Mouse (Mus musculus): Measurements from ENCODE around the gene Slc4a4. TPM values are rescaled to one million over a fixed set of nuclear protein-coding genes. Genes with fewer than 3 reads are reported as not detected.
"Not testable (repeated sequence)": the region's sequence is repeated elsewhere in the genome, so short reads cannot be mapped to it uniquely, and the experiment has no call there.

Slc4a4 gene
- polyA plus RNA-seq, 1 experiment from 2014 or later, result 26.1 TPM

DNA sequence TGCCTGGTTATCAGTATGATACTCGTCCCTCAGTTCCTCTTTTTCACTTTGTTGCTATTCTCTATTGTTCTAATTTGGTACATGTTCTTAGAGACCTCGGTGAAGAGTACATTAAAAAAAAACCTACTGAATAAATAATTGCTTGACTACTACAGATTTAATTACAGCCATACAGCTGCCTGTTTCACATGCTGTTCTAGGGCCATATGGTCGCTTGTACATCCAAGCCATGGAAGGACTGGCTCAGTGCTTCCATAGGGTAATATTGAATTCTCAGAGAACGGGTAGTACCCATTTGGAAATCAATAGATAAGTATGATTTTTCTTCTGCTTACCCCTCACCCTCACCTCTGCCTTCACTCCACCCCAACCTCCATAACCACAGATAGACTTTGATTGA, 215.9 kb downstream of the Slc4a4 start:
- Histone ChIP-seq H3K9ac (ENCODE audit: low read depth, low read length) (no peak overlapping the region), H3K4me3 (replicated peaks; ENCODE audit: low read depth, low read length) (no peak overlapping the region), H3K27me3 (ENCODE audit: insufficient read depth, low read length) (no peaks in the 10 kb centered on the region), H3K4me1 (replicated peaks; ENCODE audit: insufficient read depth, low read length) (no peaks in the 10 kb centered on the region), H3K9me3 (replicated peaks; ENCODE audit: low read length) (no peaks in the 10 kb centered on the region), H3K36me3 (ENCODE audit: insufficient read depth, low read length) (no peaks in the 10 kb centered on the region), H3K4me2 (ENCODE audit: low read length) (no peak overlapping the region), H3K27ac (no peak overlapping the region)
- ATAC-seq (replicated peaks; ENCODE audit: low FRiP score, low read depth) (no peak), DNase-seq (ENCODE audit: low spot score) (no peak)
- 75% methylated on average over 4 of the region's 4 CpGs for WGBS
- TF ChIP-seq CTCF (IDR thresholded peaks at IDR 0.05; ENCODE audit: low read depth), result no peak

- no peak for TF ChIP-seq CTCF (IDR thresholded peaks at IDR 0.05; ENCODE audit: low read depth)
- H3K9ac ChIP-seq (ENCODE audit: low read depth, low read length), result no peak overlapping the region
- ATAC-seq (replicated peaks; ENCODE audit: low FRiP score, low read depth), result no peak
Observed at GRCm38 (mm10) chr5:89105346-89105745, 218.7 kb downstream of the Slc4a4 start.

DNA sequence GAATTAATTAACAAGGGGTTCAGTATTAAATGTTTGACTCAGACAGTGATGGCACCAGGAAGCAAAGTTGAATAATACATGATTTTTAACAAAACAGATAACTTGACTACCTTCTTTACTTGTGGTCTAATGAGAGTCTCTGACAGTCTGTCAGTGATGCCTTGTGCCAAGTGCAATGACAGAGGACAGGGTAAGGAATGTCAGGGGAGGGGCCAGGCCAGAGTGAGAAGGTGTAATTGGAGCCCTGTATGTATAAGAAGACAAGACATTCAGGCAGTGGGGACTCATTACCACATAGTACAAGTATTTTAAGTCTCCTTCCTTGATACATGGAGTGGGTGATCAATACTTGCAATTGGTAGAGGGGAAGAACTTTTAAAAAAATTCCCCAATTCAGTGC, 219.6 kb downstream of the Slc4a4 start:
- no peak for TF ChIP-seq CTCF (IDR thresholded peaks at IDR 0.05; ENCODE audit: low read depth)
- Histone ChIP-seq H3K4me3 (replicated peaks; ENCODE audit: low read depth, low read length) (no peak overlapping the region), H3K27me3 (ENCODE audit: insufficient read depth, low read length) (no peaks in the 10 kb centered on the region), H3K27ac (no peak overlapping the region), H3K4me2 (ENCODE audit: low read length) (no peak overlapping the region), H3K9me3 (replicated peaks; ENCODE audit: low read length) (no peaks in the 10 kb centered on the region), H3K4me1 (replicated peaks; ENCODE audit: insufficient read depth, low read length) (no peaks in the 10 kb centered on the region), H3K36me3 (ENCODE audit: insufficient read depth, low read length) (no peaks in the 10 kb centered on the region), H3K9ac (ENCODE audit: low read depth, low read length) (no peak overlapping the region)
- ATAC-seq (replicated peaks; ENCODE audit: low FRiP score, low read depth) (no peak), DNase-seq (ENCODE audit: low spot score) (peak; percentile 12)

More at GRCm38 (mm10) chr5:89105346-89105745, 218.7 kb downstream of the Slc4a4 start:
- 47% methylated on average over 9 of the region's 9 CpGs for WGBS
- Histone ChIP-seq H3K4me1 (replicated peaks; ENCODE audit: insufficient read depth, low read length) (no peaks in the 10 kb centered on the region), H3K4me2 (ENCODE audit: low read length) (no peak overlapping the region), H3K4me3 (replicated peaks; ENCODE audit: low read depth, low read length) (no peak overlapping the region), H3K27me3 (ENCODE audit: insufficient read depth, low read length) (no peaks in the 10 kb centered on the region), H3K27ac (no peak overlapping the region), H3K9me3 (replicated peaks; ENCODE audit: low read length) (no peaks in the 10 kb centered on the region), H3K36me3 (ENCODE audit: insufficient read depth, low read length) (no peaks in the 10 kb centered on the region)
- peak; percentile 26 for DNase-seq (ENCODE audit: low spot score)

GRCm38 (mm10) chr5:89108809-89109208, 222.2 kb downstream of the Slc4a4 start:
- H3K4me2 ChIP-seq (ENCODE audit: low read length), result no peak overlapping the region
- H3K36me3 ChIP-seq (ENCODE audit: insufficient read depth, low read length), result no peaks in the 10 kb centered on the region
- 89% methylated on average over 1 of the region's 1 CpGs for WGBS

GRCm38 (mm10) chr5:89109832-89110231, 223.2 kb downstream of the Slc4a4 start:
- no peak overlapping the region for H3K9ac ChIP-seq (ENCODE audit: low read depth, low read length)
- no peaks in the 10 kb centered on the region for H3K9me3 ChIP-seq (replicated peaks; ENCODE audit: low read length)
- DNase-seq (ENCODE audit: low spot score) (peak; percentile 19), ATAC-seq (replicated peaks; ENCODE audit: low FRiP score, low read depth) (no peak)
- H3K36me3 ChIP-seq (ENCODE audit: insufficient read depth, low read length), result no peaks in the 10 kb centered on the region
- H3K27me3 ChIP-seq (ENCODE audit: insufficient read depth, low read length), result no peaks in the 10 kb centered on the region
- no peaks in the 10 kb centered on the region for H3K4me1 ChIP-seq (replicated peaks; ENCODE audit: insufficient read depth, low read length)
- no peak for TF ChIP-seq CTCF (IDR thresholded peaks at IDR 0.05; ENCODE audit: low read depth)
- WGBS, result 78% methylated on average over 2 of the region's 2 CpGs
- H3K27ac ChIP-seq, result no peak overlapping the region
- no peak overlapping the region for H3K4me2 ChIP-seq (ENCODE audit: low read length)
- H3K4me3 ChIP-seq (replicated peaks; ENCODE audit: low read depth, low read length), result no peak overlapping the region

More at GRCm38 (mm10) chr5:89108809-89109208, 222.2 kb downstream of the Slc4a4 start:
- TF ChIP-seq CTCF (IDR thresholded peaks at IDR 0.05; ENCODE audit: low read depth), result no peak
- H3K4me3 ChIP-seq (replicated peaks; ENCODE audit: low read depth, low read length), result no peak overlapping the region
- no peak overlapping the region for H3K9ac ChIP-seq (ENCODE audit: low read depth, low read length)
- H3K27me3 ChIP-seq (ENCODE audit: insufficient read depth, low read length), result no peaks in the 10 kb centered on the region
- DNase-seq (ENCODE audit: low spot score) (no peak), ATAC-seq (replicated peaks; ENCODE audit: low FRiP score, low read depth) (no peak)
- H3K27ac ChIP-seq, result no peak overlapping the region
- no peaks in the 10 kb centered on the region for H3K9me3 ChIP-seq (replicated peaks; ENCODE audit: low read length)
- no peaks in the 10 kb centered on the region for H3K4me1 ChIP-seq (replicated peaks; ENCODE audit: insufficient read depth, low read length)

- H3K27ac ChIP-seq; DNase-seq (ENCODE audit: low spot score); H3K36me3 ChIP-seq (ENCODE audit: insufficient read depth, low read length); H3K4me3 ChIP-seq (replicated peaks; ENCODE audit: low read depth, low read length); H3K9me3 ChIP-seq (replicated peaks; ENCODE audit: low read length); H3K9ac ChIP-seq (ENCODE audit: low read depth, low read length); H3K4me2 ChIP-seq (ENCODE audit: low read length); H3K27me3 ChIP-seq (ENCODE audit: insufficient read depth, low read length); ATAC-seq (replicated peaks; ENCODE audit: low FRiP score, low read depth); H3K4me1 ChIP-seq (replicated peaks; ENCODE audit: insufficient read depth, low read length): not testable (repeated sequence)
- 96% methylated on average over 8 of the region's 17 CpGs for WGBS
Observed at GRCm38 (mm10) chr5:89111987-89112386, 225.4 kb downstream of the Slc4a4 start.

DNA sequence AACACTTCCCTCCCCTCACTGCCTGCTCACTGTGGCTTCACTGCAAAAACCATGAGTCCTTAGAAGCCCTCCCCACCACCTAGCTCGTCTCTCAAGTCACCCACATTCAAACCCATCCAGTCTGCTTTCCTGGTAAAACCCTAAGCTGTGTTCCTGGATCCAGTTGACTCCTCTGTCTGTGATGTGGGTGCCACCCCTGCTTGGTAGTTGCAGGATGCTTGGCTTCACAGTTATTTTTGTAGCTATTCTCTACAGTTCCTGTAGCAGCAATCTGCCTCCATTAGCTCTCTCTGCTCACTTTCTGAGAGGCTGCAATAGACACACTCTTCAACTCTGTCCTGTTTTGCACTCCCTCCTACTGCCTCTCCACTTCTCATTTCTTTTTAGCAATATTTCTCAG, 234.3 kb downstream of the Slc4a4 start:
- Histone ChIP-seq H3K4me2 (ENCODE audit: low read length) (no peak overlapping the region), H3K4me1 (replicated peaks; ENCODE audit: insufficient read depth, low read length) (no peaks in the 10 kb centered on the region), H3K27me3 (ENCODE audit: insufficient read depth, low read length) (no peaks in the 10 kb centered on the region), H3K36me3 (ENCODE audit: insufficient read depth, low read length) (no peaks in the 10 kb centered on the region), H3K9ac (ENCODE audit: low read depth, low read length) (no peak overlapping the region), H3K9me3 (replicated peaks; ENCODE audit: low read length) (no peaks in the 10 kb centered on the region), H3K27ac (no peak overlapping the region), H3K4me3 (replicated peaks; ENCODE audit: low read depth, low read length) (no peak overlapping the region)
- DNase-seq (ENCODE audit: low spot score), result no peak
- no peak for TF ChIP-seq CTCF (IDR thresholded peaks at IDR 0.05; ENCODE audit: low read depth)
- 71% methylated on average over 1 of the region's 1 CpGs for WGBS
- ATAC-seq (replicated peaks; ENCODE audit: low FRiP score, low read depth), result no peak

Data from kidney, postnatal 0 days (tissue).